ENCODE assay signal across 24 mouse cellular contexts in the genomic region with DNA sequence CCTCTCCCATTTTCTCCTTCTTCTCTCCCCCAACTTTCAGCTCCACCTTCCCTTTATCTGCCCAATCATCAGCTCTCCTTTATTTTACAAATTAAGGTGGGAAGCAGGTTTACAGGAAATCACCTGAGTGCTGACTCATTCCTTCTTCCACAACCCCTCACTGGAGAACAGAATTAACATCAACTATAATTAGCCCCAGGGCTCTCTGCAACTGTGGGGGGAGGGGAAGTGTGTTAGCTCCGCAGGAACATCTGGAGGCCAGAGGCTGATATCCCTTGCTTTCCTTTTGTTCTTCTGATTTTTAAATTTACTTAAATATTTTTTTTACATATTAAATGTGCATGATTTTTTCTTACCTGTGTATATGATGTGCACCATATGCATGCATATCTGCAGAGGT.
A peak's percentile ranks its signal among the peaks of the same experiment; 100 is the strongest.
DNase-seq lines count a peak whose midpoint lies in the region; ATAC-seq and TF ChIP-seq lines count a peak whose summit lies in the region.
"Had no signal": no experiment of that assay in that cellular context is flagged by ENCODE, and none has a peak within 500 bp of the region (broad histone marks: within the 10 kb centered on the region; RNA-seq: fewer than 3 reads in every experiment).

No protein-coding gene starts in this region.

- peaks cover 11% of the 10 kb centered on the region for H3K4me1 ChIP-seq in limb, embryonic 11.5 days (ENCODE audit: control insufficient read depth, insufficient read depth, low read length)
- H3K4me1 ChIP-seq in limb, embryonic 10.5 days = peaks cover 30% of the 10 kb centered on the region
- peaks cover 2 to 8% of the 10 kb centered on the region in 2 experiments; a peak in 2 of 4 replicates for H3K4me1 ChIP-seq in ES-E14 (ENCODE audit: control insufficient read depth in 2 of 2, insufficient read depth in 2 of 2, low read length in 2 of 2, poor library complexity in 1 of 2)
- H3K4me1 ChIP-seq in embryonic facial prominence, embryonic 14.5 days (ENCODE audit: control insufficient read depth, insufficient read depth, low read length) = no peaks in the 10 kb centered on the region; the same call in 1 of the 2 replicates
- H3K4me1 ChIP-seq: embryonic facial prominence, embryonic 15.5 days; intestine, embryonic 15.5 days had no signal

- ATAC-seq in limb, embryonic 11.5 days (ENCODE audit: insufficient number of reproducible peaks, low FRiP score, low TSS enrichment, low read depth) = no peak
- ATAC-seq in embryonic facial prominence, embryonic 14.5 days (ENCODE audit: low read depth) = no peak
- ATAC-seq: forebrain, embryonic 14.5 days; intestine, embryonic 15.5 days had no signal

- in situ Hi-C loops in ES-E14 (cut with MboI; ENCODE audit: low sequenced_read_pairs in 2 of 2, unreplicated experiment in 2 of 2) = no loop called here

- DNase-seq in limb, embryonic 11.5 days (ENCODE audit: low spot score) = peak; percentile 31
- DNase-seq in limb, embryonic 10.5 days (ENCODE audit: low spot score) = no peak
- peak; percentile 38 for DNase-seq in ES-E14 (ENCODE audit: low read depth, low spot score)
- peak; percentile 31 for DNase-seq in embryo, embryonic 10.5 days (ENCODE audit: low spot score)
- peak; percentile 19 for DNase-seq in embryonic facial prominence, embryonic 14.5 days (ENCODE audit: low spot score)
- DNase-seq in heart, postnatal 36 days = no peak
- no peak for DNase-seq in lung, postnatal 4 days
- DNase-seq: adrenal gland, adult 2 months; adrenal gland, postnatal 25 days; cerebellum, adult 8-10 months; cerebellum, postnatal 14 days; gastrocnemius, adult 2 months; gastrocnemius, postnatal 36 days; heart, adult 11 months; heart, postnatal 4 days; kidney, adult 18-20 months had no signal

- H3K4me3 ChIP-seq in limb, embryonic 11.5 days (ENCODE audit: low read depth, low read length) = no peak overlapping the region
- no peak overlapping the region for H3K4me3 ChIP-seq in limb, embryonic 10.5 days
- no peak overlapping the region for H3K4me3 ChIP-seq in ES-E14 (ENCODE audit: insufficient read depth in 1 of 2, low read depth in 1 of 2, low read length in 2 of 2, poor library complexity in 1 of 2, severe bottlenecking in 1 of 2)
- H3K4me3 ChIP-seq in embryonic facial prominence, embryonic 14.5 days (ENCODE audit: low read depth, low read length) = no peak overlapping the region
- H3K4me3 ChIP-seq: embryonic facial prominence, embryonic 15.5 days; erythroblast, embryonic 14.5 days; forebrain, embryonic 10.5 days; gastrocnemius, adult 2 months; intestine, embryonic 15.5 days had no signal

- H3K9ac ChIP-seq in limb, embryonic 11.5 days (ENCODE audit: low read length) = no peak overlapping the region
- H3K9ac ChIP-seq in ES-E14 (ENCODE audit: insufficient read depth, low read depth, low read length, poor library complexity, severe bottlenecking) = no peak overlapping the region
- H3K9ac ChIP-seq in embryonic facial prominence, embryonic 14.5 days (ENCODE audit: low read depth, low read length) = no peak overlapping the region
- H3K9ac ChIP-seq: embryonic facial prominence, embryonic 15.5 days; heart, embryonic 13.5 days; hindbrain, embryonic 14.5 days; intestine, embryonic 15.5 days had no signal

- H3K36me3 ChIP-seq in limb, embryonic 11.5 days (ENCODE audit: control insufficient read depth, insufficient read depth, low read length) = no peaks in the 10 kb centered on the region
- H3K36me3 ChIP-seq in limb, embryonic 10.5 days = no peaks in the 10 kb centered on the region
- H3K36me3 ChIP-seq in ES-E14 (ENCODE audit: control insufficient read depth, insufficient read depth, low read length, poor library complexity, severe bottlenecking) = no peaks in the 10 kb centered on the region
- H3K36me3 ChIP-seq in embryonic facial prominence, embryonic 14.5 days (ENCODE audit: control insufficient read depth, insufficient read depth, low read length) = no peaks in the 10 kb centered on the region
- H3K36me3 ChIP-seq: embryonic facial prominence, embryonic 15.5 days; forebrain, embryonic 10.5 days; heart, embryonic 13.5 days; intestine, embryonic 15.5 days had no signal

- H3K9me3 ChIP-seq in limb, embryonic 11.5 days (ENCODE audit: control insufficient read depth, low read length) = no peaks in the 10 kb centered on the region
- no peaks in the 10 kb centered on the region for H3K9me3 ChIP-seq in limb, embryonic 10.5 days (replicated peaks)
- H3K9me3 ChIP-seq in ES-E14 (ENCODE audit: control insufficient read depth, insufficient read depth, low read depth, low read length) = no peaks in the 10 kb centered on the region
- H3K9me3 ChIP-seq in embryonic facial prominence, embryonic 14.5 days (ENCODE audit: control insufficient read depth, low read length) = 0 out of 2 replicates have a peak, but pooled peaks cover 5% of the 10 kb centered on the region
- H3K9me3 ChIP-seq: embryonic facial prominence, embryonic 15.5 days; forebrain, embryonic 10.5 days; heart, embryonic 13.5 days; intestine, embryonic 15.5 days had no signal

- intact Hi-C loops in heart, postnatal 36 days (cut with DNase I) = no loop called here

- H3K4me2 ChIP-seq in limb, embryonic 11.5 days (ENCODE audit: low read depth, severe bottlenecking) = no peak overlapping the region
- H3K4me2 ChIP-seq in embryonic facial prominence, embryonic 14.5 days (ENCODE audit: low read depth, low read length) = no peak overlapping the region
- H3K4me2 ChIP-seq: embryonic facial prominence, embryonic 15.5 days had no signal

- H3K27ac ChIP-seq in limb, embryonic 11.5 days (replicated peaks; ENCODE audit: low read depth, low read length) = no peak overlapping the region
- H3K27ac ChIP-seq in limb, embryonic 10.5 days = no peak overlapping the region
- peak overlapping the region; percentile 67; the same call in 1 of the 2 replicates for H3K27ac ChIP-seq in ES-E14 (ENCODE audit: insufficient read depth, low read depth, low read length, poor library complexity, severe bottlenecking)
- no peak overlapping the region for H3K27ac ChIP-seq in embryonic facial prominence, embryonic 14.5 days (replicated peaks; ENCODE audit: low read depth, low read length)
- H3K27ac ChIP-seq: embryonic facial prominence, embryonic 15.5 days; forebrain, embryonic 10.5 days; gastrocnemius, adult 2 months; heart, embryonic 13.5 days; hindbrain, embryonic 14.5 days; intestine, embryonic 15.5 days had no signal

- H3K27me3 ChIP-seq in limb, embryonic 11.5 days (ENCODE audit: control insufficient read depth, insufficient read depth, low read length) = peaks cover 3% of the 10 kb centered on the region; the same call in 1 of the 2 replicates
- peaks cover 21% of the 10 kb centered on the region for H3K27me3 ChIP-seq in limb, embryonic 10.5 days (ENCODE audit: low read depth, poor library complexity, severe bottlenecking)
- peaks cover 13% of the 10 kb centered on the region; the same call in 1 of the 2 replicates for H3K27me3 ChIP-seq in embryonic facial prominence, embryonic 14.5 days (replicated peaks; ENCODE audit: control insufficient read depth, insufficient read depth, low read length)
- H3K27me3 ChIP-seq: CH12.LX; embryonic facial prominence, embryonic 15.5 days had no signal

- WGBS in limb, embryonic 11.5 days = 14% methylated on average over 1 of the region's 1 CpGs
- 30% methylated on average over 1 of the region's 1 CpGs for WGBS in limb, embryonic 10.5 days
- 22% methylated on average over 1 of the region's 1 CpGs for WGBS in embryonic facial prominence, embryonic 14.5 days

TF ChIP-seq in ES-E14, 5 proteins besides CTCF, POLR2A, EP300 and RAD21:
- TF ChIP-seq ZC3H11A (IDR thresholded peaks at IDR 0.05; ENCODE audit: borderline replicate concordance, low read depth, low read length) (no peak), ZNF384 (IDR thresholded peaks at IDR 0.05; ENCODE audit: low read depth, low read length) (no peak), HCFC1 (IDR thresholded peaks at IDR 0.05; ENCODE audit: borderline replicate concordance, insufficient read depth, low read length) (no peak), CHD2 (IDR thresholded peaks at IDR 0.05; ENCODE audit: low read depth, low read length) (no peak), MAFK (IDR thresholded peaks at IDR 0.05; ENCODE audit: insufficient read depth, low read depth, low read length) (peak; percentile 81)
TF ChIP-seq in ES-E14: peak in this region for 1.

Comparison
In these comparisons a context has a peak if more than half of its experiments do, and no peak if none do; other contexts are left out.
1. DNase-seq: peak in limb, embryonic 11.5 days (single experiment), ES-E14 (single experiment), embryo, embryonic 10.5 days (single experiment) and embryonic facial prominence, embryonic 14.5 days (single experiment); none in limb, embryonic 10.5 days (single experiment), heart, postnatal 36 days (0 of 2) and lung, postnatal 4 days (0 of 2).